Comparison of ENCODE assay signal across 18 mouse cellular contexts in the genomic region with DNA sequence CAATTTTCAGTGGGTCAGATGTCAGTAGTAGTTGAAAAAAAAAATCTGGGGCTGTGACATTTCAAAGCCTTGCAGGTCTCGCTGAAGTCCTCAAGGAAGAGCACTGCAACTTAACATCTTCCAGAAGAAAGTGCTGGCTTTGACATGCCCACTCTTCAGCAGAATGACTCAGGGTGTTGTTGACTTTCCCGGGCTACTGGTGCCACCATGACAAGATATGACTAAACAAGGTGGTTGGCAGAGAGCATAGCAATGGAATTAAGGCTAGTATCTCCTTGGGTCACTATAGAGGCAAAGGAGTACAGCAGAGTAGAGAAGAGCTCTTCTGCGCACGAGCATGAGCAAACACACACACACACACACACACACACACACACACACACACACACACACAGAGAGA. TPM values are rescaled to one million over a fixed set of nuclear protein-coding genes. Genes with fewer than 3 reads are reported as not detected.
A peak's percentile ranks its signal among the peaks of the same experiment; 100 is the strongest.
DNase-seq lines count a peak whose midpoint lies in the region; ATAC-seq lines count a peak whose summit lies in the region.
"Had no signal": no experiment of that assay in that cellular context is flagged by ENCODE, and none has a peak within 500 bp of the region (broad histone marks: within the 10 kb centered on the region; RNA-seq: fewer than 3 reads in every experiment).

No protein-coding gene starts in this region.

- no peak overlapping the region for H3K9ac ChIP-seq in intestine, embryonic 14.5 days (ENCODE audit: low read length)
- no peak overlapping the region for H3K9ac ChIP-seq in intestine, embryonic 16.5 days (ENCODE audit: low read depth, low read length)
- peak overlapping the region; percentile 50 for H3K9ac ChIP-seq in liver, embryonic 12.5 days
- no peak overlapping the region for H3K9ac ChIP-seq in forebrain, embryonic 16.5 days (replicated peaks; ENCODE audit: low read depth, low read length)
- no peak overlapping the region for H3K9ac ChIP-seq in intestine, embryonic 15.5 days
- H3K9ac ChIP-seq: forebrain, postnatal 0 days; hindbrain, embryonic 14.5 days; midbrain, embryonic 15.5 days had no signal

- no peak overlapping the region for H3K4me3 ChIP-seq in intestine, embryonic 14.5 days (ENCODE audit: low read depth, low read length)
- H3K4me3 ChIP-seq in intestine, embryonic 16.5 days (ENCODE audit: low read length), result no peak overlapping the region
- no peak overlapping the region for H3K4me3 ChIP-seq in liver, embryonic 12.5 days
- H3K4me3 ChIP-seq in forebrain, embryonic 16.5 days (replicated peaks; ENCODE audit: low read length), result no peak overlapping the region
- no peak overlapping the region for H3K4me3 ChIP-seq in intestine, embryonic 15.5 days (replicated peaks)
- H3K4me3 ChIP-seq: layer of hippocampus, adult 2 months; limb, embryonic 10.5 days; midbrain, embryonic 15.5 days had no signal

- peak; percentile 27 for DNase-seq in intestine, embryonic 14.5 days (ENCODE audit: low spot score)
- DNase-seq in c-Kit-positive CD71-positive TER-119-positive erythroid progenitor cells, embryonic 14.5 days (ENCODE audit: low spot score), result peak; percentile 42
- no peak for DNase-seq in cerebellum, adult 9-11 months
- DNase-seq: cerebellum, adult 11 months; forebrain, postnatal 0 days; gastrocnemius, postnatal 10 days; kidney, adult 11 months; lung, adult 2 months had no signal

- H3K4me2 ChIP-seq in intestine, embryonic 14.5 days (ENCODE audit: low read length), result no peak overlapping the region
- no peak overlapping the region for H3K4me2 ChIP-seq in intestine, embryonic 16.5 days (ENCODE audit: low read depth, low read length)
- H3K4me2 ChIP-seq in liver, embryonic 12.5 days, result peak overlapping the region; percentile 46
- H3K4me2 ChIP-seq in forebrain, embryonic 16.5 days (ENCODE audit: low read length), result no peak overlapping the region
- no peak overlapping the region for H3K4me2 ChIP-seq in intestine, embryonic 15.5 days (replicated peaks)
- H3K4me2 ChIP-seq: hindbrain, embryonic 14.5 days; midbrain, embryonic 15.5 days had no signal

- 0 out of 2 replicates have a peak, but pooled peaks cover 2% of the 10 kb centered on the region for H3K4me1 ChIP-seq in intestine, embryonic 14.5 days (replicated peaks; ENCODE audit: control insufficient read depth, insufficient read depth, low read length)
- no peaks in the 10 kb centered on the region for H3K4me1 ChIP-seq in intestine, embryonic 16.5 days (ENCODE audit: control insufficient read depth, insufficient read depth, low read length)
- H3K4me1 ChIP-seq in liver, embryonic 12.5 days, result peaks cover 74% of the 10 kb centered on the region
- no peaks in the 10 kb centered on the region for H3K4me1 ChIP-seq in forebrain, embryonic 16.5 days (replicated peaks; ENCODE audit: control insufficient read depth, insufficient read depth, low read length)
- H3K4me1 ChIP-seq in intestine, embryonic 15.5 days (replicated peaks), result no peaks in the 10 kb centered on the region
- H3K4me1 ChIP-seq: limb, embryonic 10.5 days; midbrain, embryonic 15.5 days had no signal

- no peak overlapping the region for H3K27ac ChIP-seq in intestine, embryonic 14.5 days (ENCODE audit: low read depth)
- H3K27ac ChIP-seq in intestine, embryonic 16.5 days (ENCODE audit: low read length), result no peak overlapping the region
- peak overlapping the region; percentile 95 for H3K27ac ChIP-seq in liver, embryonic 12.5 days
- H3K27ac ChIP-seq in forebrain, embryonic 16.5 days (ENCODE audit: low read length), result no peak overlapping the region
- H3K27ac ChIP-seq in intestine, embryonic 15.5 days, result no peak overlapping the region
- H3K27ac ChIP-seq: hindbrain, embryonic 14.5 days; kidney, postnatal 0 days; layer of hippocampus, adult 2 months; limb, embryonic 10.5 days; midbrain, embryonic 15.5 days had no signal

- no peaks in the 10 kb centered on the region for H3K9me3 ChIP-seq in intestine, embryonic 14.5 days (ENCODE audit: control insufficient read depth, low read length)
- H3K9me3 ChIP-seq in intestine, embryonic 16.5 days (ENCODE audit: control insufficient read depth, low read length), result no peaks in the 10 kb centered on the region
- no peaks in the 10 kb centered on the region for H3K9me3 ChIP-seq in liver, embryonic 12.5 days (replicated peaks)
- H3K9me3 ChIP-seq in forebrain, embryonic 16.5 days (ENCODE audit: control insufficient read depth, low read length), result no peaks in the 10 kb centered on the region
- H3K9me3 ChIP-seq in intestine, embryonic 15.5 days, result no peaks in the 10 kb centered on the region
- H3K9me3 ChIP-seq: limb, embryonic 10.5 days; midbrain, embryonic 15.5 days had no signal

- 75% methylated on average over 4 of the region's 4 CpGs for WGBS in intestine, embryonic 14.5 days
- WGBS in intestine, embryonic 16.5 days, result 75% methylated on average over 4 of the region's 4 CpGs
- 30% methylated on average over 4 of the region's 4 CpGs for WGBS in liver, embryonic 12.5 days (ENCODE audit: insufficient replicate concordance)
- 91% methylated on average over 4 of the region's 4 CpGs for WGBS in forebrain, embryonic 16.5 days
- 61% methylated on average over 4 of the region's 4 CpGs for WGBS in intestine, embryonic 15.5 days

- no peaks in the 10 kb centered on the region for H3K27me3 ChIP-seq in intestine, embryonic 14.5 days (replicated peaks; ENCODE audit: control insufficient read depth, insufficient read depth, low read length)
- H3K27me3 ChIP-seq in intestine, embryonic 16.5 days (replicated peaks; ENCODE audit: control insufficient read depth, insufficient read depth, low read length), result no peaks in the 10 kb centered on the region
- H3K27me3 ChIP-seq in liver, embryonic 12.5 days (replicated peaks), result no peaks in the 10 kb centered on the region
- H3K27me3 ChIP-seq in forebrain, embryonic 16.5 days (replicated peaks; ENCODE audit: control insufficient read depth, insufficient read depth, low read length), result no peaks in the 10 kb centered on the region
- H3K27me3 ChIP-seq in intestine, embryonic 15.5 days (replicated peaks), result no peaks in the 10 kb centered on the region
- H3K27me3 ChIP-seq: midbrain, embryonic 15.5 days had no signal

- no peaks in the 10 kb centered on the region for H3K36me3 ChIP-seq in intestine, embryonic 14.5 days (ENCODE audit: control insufficient read depth, insufficient read depth, low read length)
- H3K36me3 ChIP-seq in intestine, embryonic 16.5 days (ENCODE audit: control insufficient read depth, insufficient read depth, low read length), result no peaks in the 10 kb centered on the region
- no peaks in the 10 kb centered on the region for H3K36me3 ChIP-seq in liver, embryonic 12.5 days
- H3K36me3 ChIP-seq in forebrain, embryonic 16.5 days (ENCODE audit: control insufficient read depth, insufficient read depth), result no peaks in the 10 kb centered on the region
- no peaks in the 10 kb centered on the region for H3K36me3 ChIP-seq in intestine, embryonic 15.5 days
- H3K36me3 ChIP-seq: G1E; limb, embryonic 10.5 days; midbrain, embryonic 15.5 days had no signal

- ATAC-seq in intestine, embryonic 14.5 days (replicated peaks; ENCODE audit: low FRiP score, low TSS enrichment, low read depth), result no peak
- ATAC-seq in intestine, embryonic 16.5 days, result no peak
- ATAC-seq in liver, embryonic 12.5 days, result peak; percentile 64
- no peak for ATAC-seq in forebrain, embryonic 16.5 days
- no peak for ATAC-seq in intestine, embryonic 15.5 days
- ATAC-seq: forebrain, postnatal 0 days; midbrain, embryonic 15.5 days had no signal

RNA-seq across cellular contexts. Expression of a gene that starts 30.6 kb away (rescaled TPM):
- polyA plus RNA-seq in intestine, embryonic 14.5 days (2014; fragmentation: Nextera tagmentation; extraction: Ambion mirVana), result 38.1 and 38.3 TPM in 2 replicates
- polyA plus RNA-seq in intestine, embryonic 16.5 days (2015; fragmentation: Nextera tagmentation; extraction: Ambion mirVana), result 21.5 and 25.2 TPM in 2 replicates
- polyA plus RNA-seq in liver, embryonic 12.5 days (2016; fragmentation: Nextera tagmentation; extraction: Ambion mirVana), result 20.3 and 20.4 TPM in 2 replicates
- polyA plus RNA-seq in forebrain, embryonic 16.5 days (2015; fragmentation: Nextera tagmentation; extraction: Ambion mirVana), result 53.4 and 58.3 TPM in 2 replicates
- polyA plus RNA-seq in intestine, embryonic 15.5 days (2015; fragmentation: Nextera tagmentation; extraction: Ambion mirVana), result 29.7 and 31.6 TPM in 2 replicates
